Mouse (Mus musculus) kidney, postnatal 14 days (tissue): ENCODE results near the gene Gan.

ENCODE experiments used
- DNase-seq: peaks from one replicate; pipeline ENCODE4 v3.0.0; 2022; ENCODE audit warnings: mixed read lengths

The Gan gene

DNA sequence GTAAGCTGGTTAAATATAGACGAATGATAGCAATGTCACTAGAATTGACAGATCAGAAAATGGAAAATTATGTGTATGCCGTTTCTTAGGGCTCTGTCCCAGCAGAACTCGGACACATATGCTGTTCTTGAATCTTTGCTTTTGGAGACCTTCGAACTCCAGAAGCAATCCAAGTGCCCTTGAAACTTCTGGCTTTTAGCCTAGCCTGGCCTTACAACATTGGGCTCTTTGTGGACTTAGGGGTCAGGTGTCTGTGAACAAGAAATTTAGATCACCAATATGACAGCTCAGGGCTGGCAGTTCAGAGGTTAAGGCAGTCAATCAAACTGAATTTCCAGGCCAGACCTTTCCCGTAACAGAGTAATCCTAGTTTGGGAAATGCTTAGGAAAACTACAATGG, 1.1 kb downstream of the Gan start:
- DNase-seq = no peak

DNA sequence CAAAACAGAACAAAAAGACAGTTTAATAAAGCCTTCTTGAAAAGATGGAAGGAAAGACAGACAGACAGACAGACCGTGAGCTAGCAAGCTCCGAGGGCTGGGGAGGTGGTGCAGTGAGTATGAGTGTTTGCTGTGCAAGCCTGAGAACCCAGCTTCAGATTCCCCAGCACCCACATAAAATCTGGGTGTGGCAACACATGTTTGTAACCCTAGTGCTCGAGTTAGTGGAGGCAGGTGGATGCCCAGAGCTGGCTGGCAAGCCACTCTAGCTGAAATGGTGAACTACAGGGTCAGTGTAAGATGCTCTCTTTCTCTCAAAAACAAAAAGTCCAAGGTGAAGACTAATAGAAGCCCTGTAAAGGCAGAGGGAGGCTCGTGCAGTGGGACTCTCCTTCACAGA, 7.0 kb downstream of the Gan start:
- no peak for DNase-seq

DNA sequence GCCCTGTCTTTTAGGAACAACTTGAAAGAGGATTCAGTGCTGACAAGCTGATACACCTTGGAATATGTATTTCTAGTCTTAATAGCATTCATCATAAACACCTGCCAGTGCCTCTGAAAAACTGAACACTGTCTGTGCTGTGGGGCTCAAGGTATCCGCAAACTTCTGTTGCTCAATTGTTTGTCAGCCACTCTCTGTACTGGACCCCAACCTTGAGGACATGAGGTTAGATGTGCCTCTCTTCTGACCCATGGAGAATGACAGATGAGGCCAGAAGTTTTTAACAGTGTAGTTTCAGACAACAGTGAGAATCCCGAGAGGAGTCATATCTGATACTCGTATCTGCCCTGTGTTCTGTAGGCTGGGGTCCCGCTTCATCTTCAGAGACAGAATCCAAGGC, 7.6 kb downstream of the Gan start:
- DNase-seq = no peak

DNA sequence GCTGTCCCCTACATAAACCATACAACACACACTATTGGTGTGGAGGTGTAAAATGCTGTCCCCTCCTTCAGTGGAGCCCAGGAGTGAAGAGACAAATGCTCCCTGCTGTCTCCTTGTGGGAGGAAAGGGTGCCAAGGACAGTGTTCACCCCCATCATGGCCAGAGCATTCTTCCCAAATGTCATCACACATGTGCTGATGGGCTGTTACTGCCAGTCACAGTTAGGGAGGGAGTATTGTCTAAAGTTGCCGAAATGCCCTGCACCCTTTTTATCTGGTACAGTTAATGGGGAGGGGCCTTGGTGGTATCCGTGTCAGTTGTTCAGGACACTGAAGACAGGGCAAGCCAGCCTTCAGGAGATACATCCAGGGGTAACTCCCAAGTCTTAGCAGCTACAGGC, 8.6 kb downstream of the Gan start:
- DNase-seq = no peak

DNA sequence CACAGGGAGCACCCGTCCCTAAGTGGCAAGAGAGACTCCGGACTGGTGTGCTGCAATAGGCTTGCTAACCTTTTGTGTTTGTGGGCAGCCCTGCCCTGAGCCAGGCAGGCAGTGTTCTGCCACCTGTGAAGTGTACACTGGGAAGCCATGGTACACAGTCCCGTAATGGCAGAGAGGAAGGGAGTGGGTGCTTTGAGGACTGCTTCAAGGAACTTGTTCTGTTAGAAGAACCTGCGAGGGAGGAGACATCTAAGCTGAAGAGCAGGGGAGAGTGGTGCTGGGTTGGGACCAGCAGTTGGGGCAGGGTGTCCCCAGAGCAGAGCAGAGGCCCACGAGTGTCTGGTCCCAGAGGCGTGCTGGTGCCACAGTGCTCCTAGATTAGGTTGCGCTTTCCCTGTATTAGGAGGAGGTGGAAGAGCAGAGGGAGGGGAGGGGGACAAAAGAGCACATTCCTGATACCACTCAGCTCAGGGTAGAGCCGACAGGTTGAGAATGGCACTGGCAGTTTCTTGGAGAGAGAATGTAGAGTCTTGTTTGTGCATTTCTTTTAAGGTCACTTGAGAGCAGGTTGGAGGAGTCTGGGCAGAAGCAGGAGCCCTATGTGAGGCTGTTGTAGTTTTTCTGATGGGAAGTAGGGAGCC, 9.4 kb downstream of the Gan start:
- no peak for DNase-seq

DNA sequence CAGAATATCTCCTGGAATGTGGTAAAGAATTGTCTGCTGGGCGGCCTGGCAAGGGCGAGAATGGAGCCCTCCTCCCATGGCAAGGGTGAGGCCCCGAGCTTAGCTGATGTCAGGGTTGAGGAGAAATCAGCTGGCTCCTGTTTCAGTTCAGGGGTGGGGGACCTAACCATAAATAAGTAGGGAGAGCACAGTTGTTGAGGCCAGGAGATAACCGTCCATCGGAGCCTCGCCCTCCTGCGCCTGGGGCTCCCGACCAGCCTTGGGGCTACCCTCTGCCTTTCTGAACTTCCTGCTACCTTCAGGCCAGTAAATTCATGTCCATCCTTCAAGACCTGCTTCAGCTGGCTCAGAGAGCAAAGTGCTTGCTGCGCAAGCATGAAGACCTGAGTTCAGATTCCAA, 10.4 kb downstream of the Gan start:
- no peak for DNase-seq

DNA sequence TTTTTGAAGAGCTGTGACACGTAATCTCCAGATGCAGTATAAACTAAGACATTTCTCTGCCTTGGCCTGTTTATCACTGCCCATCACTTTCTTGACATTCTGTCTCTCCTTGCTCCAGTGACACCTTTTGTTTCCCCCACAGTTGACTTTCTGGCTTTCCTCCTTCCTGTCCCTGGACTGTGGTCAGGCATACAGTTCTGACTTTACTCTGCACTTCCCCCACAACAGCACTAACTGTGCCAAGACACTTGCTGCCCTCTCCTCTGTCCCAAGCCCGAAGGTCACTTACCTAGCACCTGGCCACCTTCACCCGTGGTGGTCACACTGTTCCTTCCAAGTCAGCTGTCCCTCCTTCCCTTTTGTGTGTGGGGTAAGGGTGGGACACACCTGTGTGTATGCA, 13.9 kb downstream of the Gan start:
- no peak for DNase-seq

DNA sequence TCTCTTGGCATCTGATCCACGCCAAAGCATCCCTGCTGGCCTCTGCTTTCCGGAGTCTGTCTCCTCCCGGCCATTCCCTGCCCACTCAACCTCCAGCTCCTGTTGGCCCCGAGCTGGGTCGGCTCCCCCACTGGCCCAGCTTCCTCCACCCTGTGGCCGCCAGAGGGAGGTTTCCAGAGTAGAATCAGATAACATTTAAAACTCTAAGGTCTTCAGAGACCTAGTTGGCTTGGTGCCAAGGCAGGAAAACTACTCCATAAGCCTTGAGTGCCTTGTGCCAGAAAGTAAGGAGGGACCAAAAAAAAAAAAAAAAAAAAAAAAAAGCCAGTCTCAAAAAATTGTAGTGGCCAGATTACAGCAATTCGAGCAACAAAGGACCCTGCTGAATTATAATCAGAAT, 15.0 kb downstream of the Gan start:
- peak; percentile 61 for DNase-seq

DNA sequence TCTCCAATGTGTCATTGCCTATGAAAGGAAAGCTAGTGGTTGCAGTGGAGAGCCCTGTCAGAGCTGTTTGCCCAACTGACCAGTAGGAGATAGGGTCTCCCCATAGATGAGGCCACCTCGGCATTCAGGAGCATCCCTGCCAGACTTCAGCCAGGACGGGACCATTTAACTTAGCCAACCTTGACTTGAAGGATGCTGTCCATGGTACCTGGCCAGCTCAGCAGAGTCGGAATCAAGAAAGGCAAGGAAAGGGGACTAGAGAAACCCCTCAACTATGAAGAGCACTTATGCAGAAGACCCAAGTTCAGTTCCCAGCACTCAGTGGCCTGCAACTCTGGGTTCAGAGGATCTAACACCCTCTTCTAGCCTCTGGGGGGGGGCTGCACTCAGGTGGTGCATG, 15.8 kb downstream of the Gan start:
- DNase-seq = no peak

DNA sequence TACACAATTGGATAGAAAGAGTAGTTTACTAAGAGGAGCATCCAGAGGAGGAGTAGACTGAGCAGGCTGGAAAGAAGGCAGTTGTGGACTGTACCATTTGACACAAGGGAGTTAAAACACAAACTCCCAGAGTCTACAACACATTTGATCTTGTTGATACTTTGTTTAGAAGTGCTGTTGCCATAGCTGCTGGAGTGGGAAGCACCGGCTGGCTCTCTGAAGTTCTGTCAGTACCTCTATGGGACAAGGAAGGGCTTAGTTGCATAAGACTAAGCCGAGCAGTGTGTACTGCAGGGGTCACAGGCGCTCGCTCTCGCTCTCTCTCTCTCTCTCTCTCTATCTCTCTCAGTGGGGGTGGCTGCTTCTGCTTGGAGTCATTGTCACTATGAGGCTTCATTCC, 16.6 kb downstream of the Gan start:
- no peak for DNase-seq

DNA sequence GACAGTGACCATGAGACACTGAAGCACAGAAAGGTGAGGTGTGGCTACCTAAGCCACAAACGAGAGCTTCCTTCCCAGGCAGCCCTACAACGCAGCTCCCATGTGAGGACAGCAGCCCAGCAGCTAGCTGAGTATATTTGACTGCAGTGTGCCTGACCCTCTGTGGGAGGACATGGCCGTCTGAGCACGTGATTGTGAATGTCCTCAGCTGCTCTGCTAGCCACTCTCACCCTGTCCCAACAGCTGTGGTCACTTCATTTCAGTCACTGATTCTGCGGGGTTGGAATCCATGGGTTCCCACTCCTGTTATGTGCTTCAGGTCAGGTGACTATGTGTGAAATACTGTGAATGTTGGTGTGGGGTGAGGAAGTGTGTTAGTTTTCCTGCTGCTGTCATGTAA, 18.4 kb downstream of the Gan start:
- DNase-seq = peak; percentile 48

DNA sequence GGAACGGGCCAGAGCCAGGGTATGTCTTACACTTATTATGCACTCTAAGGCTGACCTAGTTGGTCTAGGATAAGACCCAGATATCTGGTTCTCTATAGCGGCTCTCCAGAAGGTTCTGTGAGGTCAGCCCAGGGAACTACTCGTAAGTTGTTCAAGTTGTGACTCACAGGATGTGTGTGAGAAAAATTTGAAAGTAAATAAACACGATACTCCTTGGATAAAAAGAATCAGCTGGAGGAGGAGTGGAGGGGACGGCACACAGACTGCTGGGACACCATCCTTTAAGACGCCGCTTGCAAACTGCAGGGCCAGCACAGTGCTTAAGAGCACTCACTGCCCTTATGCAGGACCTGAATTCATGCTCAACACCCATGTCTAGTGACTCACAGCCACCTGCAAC, 19.3 kb downstream of the Gan start:
- no peak for DNase-seq

DNA sequence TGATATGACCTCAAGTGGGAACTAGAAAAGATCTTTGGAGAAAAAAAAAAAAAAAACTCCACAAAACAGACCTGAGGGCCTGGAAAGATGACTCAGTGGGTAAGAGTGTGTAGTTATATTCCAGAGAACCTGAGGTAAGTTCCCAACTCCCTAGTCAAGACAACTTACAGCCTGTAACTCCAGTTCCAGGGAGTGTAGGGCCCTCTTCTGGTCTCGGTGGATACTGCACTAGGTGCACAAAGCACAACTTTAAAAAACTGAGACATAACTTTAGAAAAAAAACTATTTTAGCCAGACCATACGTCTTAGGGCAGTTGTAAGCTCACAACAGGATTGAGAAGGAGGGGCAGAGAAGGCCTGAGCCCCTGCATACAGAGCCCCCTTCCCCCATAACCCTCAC, 20.1 kb downstream of the Gan start:
- DNase-seq = no peak

DNA sequence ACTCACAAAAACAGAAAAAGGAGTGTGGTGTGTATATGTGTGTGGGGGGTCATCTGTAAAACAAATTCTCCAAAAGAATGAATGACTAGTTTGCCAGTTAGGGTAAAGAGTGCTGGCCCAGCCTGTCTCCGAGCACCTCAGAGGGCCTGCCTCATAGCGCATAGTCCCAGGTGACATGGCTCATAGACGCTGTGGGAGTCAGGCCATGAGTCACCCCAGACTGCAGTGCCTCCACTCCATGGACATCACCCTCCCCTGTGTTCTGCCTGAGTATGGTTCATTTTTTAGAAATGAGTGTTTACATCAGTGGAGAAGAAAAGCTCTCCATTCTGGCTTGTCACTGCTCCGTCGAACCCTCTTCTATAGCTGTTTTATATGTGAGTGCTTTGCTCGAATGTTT, 20.7 kb downstream of the Gan start:
- DNase-seq = no peak

DNA sequence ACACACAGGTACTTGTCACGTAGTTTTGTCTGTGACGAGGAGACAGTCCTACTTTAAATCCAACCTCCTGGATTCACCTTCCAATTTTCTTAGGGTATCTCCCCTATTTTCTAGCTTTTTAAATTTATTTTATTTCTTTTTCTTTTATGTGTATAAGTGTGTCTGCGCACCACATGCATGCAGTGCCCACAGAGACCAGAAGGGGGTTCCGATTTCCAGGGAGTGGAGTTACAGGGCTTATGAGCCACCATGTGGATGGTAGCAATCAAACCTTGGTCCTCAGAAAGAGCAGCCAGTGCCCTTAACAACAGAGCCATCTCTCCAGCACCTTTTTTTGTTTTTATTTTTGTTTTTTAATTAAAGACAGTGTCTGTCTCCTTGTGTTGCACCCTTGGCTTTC, 24.8 kb downstream of the Gan start:
- no peak for DNase-seq

DNA sequence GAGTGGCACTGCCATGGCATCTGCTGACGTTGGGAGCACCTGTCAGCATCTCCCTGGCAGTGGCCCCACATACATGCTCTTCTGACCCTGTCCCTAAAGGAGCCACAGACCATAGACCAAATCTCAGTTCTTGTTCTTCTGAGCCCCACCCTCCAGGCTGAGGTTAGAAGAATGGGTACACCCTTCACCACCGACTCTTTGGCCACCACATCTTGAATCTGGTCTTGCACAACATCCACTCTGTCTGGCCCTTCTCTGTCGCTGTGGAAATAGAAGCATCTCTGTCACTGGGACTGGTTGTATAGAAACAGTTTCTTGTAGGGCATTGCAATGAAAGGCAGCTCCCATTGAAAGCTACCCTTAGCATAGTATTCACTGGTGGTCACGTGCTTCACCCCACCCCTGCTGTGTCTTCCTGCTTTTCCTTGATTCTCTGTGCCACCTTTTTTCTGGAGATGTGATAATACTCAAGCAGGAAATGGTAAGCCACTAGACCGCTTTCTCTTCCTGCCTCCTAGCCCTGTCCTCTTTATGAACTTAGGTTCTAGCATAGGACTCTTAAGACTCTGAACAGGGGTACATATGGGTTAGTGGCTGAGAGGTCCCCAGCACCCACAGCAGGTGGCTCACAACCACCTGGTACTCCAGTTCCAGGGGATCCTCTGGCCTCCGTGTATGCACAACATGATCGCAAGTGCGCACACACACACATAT, 25.9 kb downstream of the Gan start:
- no peak for DNase-seq

DNA sequence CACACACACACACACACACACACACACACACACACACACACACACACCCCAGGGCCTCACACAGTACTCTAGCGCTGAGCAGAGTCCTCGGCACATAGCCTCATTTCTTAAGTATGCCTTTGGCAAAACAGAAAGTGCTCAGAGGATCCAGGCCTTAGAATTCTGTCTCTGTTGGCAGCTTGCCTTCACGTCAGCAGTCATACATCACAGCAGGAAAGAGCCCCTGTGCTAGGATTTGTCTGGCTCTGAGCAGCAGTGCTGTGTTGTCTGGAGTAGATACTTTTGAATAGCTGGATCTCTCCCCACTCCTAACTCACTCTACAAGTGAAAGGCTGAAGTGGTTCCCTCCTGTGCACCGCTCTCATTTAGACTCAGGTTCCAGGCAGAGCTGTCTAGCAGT, 36.4 kb downstream of the Gan start:
- DNase-seq = peak; percentile 65

DNA sequence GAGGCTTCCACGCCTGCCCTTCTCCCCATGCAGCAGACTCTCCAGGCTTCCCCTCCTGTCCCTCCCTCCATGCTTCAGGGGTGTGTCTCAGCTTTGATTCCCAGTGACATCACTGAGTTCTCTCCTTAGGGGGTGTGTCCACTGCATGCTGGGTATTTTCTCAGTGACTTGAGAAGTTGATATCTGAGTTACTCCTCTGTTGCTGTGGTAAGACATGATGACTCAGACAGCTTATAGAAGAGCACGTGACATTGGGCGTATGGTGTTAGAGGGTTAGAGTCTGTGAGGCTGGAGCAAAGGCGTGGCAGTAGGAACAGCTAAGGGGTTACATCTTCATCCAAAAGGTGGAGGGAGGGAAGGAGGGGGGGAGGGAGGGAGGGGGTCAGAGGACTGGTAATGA, 38.7 kb downstream of the Gan start:
- DNase-seq = no peak

DNA sequence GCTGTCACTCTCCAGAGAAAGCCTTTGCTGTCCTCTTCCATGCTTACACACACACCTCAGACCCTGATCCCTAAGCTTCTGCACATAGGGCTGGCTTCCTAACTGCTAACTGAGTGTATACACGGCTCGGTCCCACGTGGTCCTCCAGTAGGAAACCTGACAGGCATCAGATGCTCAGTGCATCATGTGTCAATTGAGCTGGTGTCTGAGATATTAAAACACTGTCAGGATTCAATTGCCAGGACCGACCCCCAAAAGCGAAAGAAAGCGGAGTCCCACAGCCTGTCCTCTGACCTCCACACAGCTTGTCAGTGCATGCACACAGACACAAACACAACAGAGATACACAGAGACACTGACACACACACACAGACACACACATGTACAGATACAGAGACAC, 39.6 kb downstream of the Gan start:
- DNase-seq = no peak

DNA sequence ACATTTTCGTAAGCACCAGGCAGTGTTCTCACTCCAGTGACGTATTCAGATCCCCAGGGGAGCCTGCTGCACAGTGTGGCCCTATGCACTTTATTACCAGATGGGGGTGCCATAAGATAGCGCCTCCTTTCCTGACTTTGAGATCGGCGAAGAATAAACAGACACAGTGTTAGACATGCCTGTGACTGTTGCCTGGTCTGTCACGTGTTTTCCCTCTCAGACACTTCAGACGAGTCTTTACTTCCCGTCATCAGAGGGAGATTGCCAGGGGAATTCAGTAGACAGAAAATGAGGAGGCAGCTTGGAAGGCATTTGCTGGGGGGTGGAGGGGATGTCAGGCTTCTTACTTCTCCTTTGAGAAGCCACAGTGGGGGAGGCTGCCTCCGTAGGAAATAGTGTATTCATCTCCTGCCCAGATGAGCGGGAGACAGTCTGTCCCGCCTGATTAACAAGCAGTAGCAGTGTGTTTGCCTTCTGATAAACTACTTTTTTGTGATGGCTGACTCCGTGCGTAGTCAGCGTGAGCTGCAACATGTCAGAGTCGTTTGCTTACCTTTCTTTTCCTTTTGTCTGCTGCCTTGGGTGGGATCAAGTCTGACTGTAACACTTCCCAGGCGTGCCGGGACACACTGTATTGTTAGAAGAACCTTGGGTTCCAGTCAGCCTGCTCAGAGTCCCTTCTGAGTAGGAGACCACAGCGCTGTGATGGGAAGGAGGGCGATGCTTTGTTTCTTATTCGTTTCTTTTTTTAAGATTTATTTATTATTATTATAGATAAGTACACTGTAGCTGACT, 40.4 kb downstream of the Gan start:
- peak; percentile 80 for DNase-seq

DNA sequence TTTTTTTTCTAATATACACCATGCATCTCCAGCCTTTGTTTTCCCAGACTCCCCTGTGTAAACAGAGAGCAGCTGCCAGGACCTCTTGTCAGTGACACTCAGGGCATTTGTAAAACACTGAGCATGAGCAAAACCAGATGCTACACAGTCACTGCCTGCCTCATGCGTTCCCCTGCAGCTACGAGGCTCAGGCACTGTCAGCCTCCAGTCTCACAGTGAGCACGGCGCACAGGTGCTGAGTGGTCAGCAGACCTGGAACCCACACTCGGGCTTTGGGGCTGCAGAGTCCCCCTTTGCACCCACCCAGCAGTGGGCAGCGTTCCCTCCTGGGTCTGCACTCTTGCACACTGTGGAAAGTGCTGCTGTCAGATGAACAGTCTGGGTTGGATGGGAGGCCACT, 41.7 kb downstream of the Gan start:
- peak; percentile 45 for DNase-seq

DNA sequence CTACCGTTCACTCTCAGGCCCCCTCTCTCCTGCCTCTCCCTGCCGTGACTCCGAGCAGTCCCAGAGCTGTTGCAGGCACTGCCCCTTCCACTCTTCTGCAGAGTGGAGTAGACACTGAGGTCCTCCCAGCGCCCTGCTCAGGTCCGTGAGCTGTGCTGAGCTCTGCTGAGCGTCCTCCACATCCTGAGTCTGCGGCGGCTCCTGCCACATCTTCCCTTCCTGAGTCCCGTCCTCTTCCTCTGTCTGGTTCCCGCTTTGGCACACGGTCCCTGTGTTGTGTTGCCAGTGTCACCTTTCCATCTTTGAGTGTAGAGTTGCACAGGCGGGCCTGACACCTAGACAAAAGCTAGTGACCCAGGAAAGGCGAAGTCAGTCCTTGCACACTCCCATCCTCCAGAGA, 42.4 kb downstream of the Gan start:
- no peak for DNase-seq

DNA sequence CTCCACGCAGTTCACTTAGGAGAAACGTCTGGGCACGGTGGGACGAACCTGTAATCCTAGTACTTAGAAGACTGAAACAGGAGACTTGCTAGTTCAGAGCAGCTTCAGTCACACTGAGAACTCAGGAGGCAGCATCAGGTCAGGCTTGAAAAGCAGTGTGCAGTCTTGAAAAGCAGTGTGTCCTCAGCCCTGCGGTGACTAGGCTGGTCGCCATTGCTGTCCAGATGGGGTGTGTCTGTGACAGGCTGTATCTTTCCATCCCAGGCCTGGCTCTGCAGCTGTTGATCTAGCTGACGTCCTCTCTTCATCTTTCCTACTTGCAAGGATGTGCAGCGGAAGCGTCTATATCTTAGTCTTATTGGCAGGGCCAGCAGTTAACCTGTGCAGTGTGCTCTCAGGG, 42.9 kb downstream of the Gan start:
- peak; percentile 51 for DNase-seq
